Mouse (Mus musculus) ES-Bruce4 (cell line): Measurements from ENCODE around the gene Xxylt1. TPM values are rescaled to one million over a fixed set of nuclear protein-coding genes. Genes with fewer than 3 reads are reported as not detected.

Experiments used
- H3K27ac ChIP-seq: 2 replicates; pipeline ENCODE4 v1.5.1; 2012; ENCODE audit warnings: low read length, inconsistent platforms; ENCODE audit not compliant: insufficient read depth
- H3K27me3 ChIP-seq: 2 replicates; pipeline ENCODE4 v1.6.1; 2012; ENCODE audit warnings: mild to moderate bottlenecking, low read length, inconsistent platforms; ENCODE audit not compliant: control insufficient read depth, poor library complexity, insufficient read depth, severe bottlenecking
- H3K36me3 ChIP-seq: 2 replicates; pipeline ENCODE4 v1.6.1; 2012; ENCODE audit warnings: inconsistent platforms, mild to moderate bottlenecking, low read length, moderate library complexity; ENCODE audit not compliant: control insufficient read depth, poor library complexity, insufficient read depth, severe bottlenecking
- H3K4me1 ChIP-seq: one replicate; pipeline ENCODE4 v1.8.1; 2011; ENCODE audit warnings: low read length; ENCODE audit not compliant: control insufficient read depth, insufficient read depth
- H3K4me3 ChIP-seq: 2 replicates; pipeline ENCODE4 v1.5.1; 2011; ENCODE audit warnings: low read depth, mild to moderate bottlenecking, low read length
- H3K9ac ChIP-seq: 2 replicates; pipeline ENCODE4 v1.6.1; 2012; ENCODE audit warnings: low read depth, mild to moderate bottlenecking, inconsistent platforms; ENCODE audit not compliant: poor library complexity, severe bottlenecking
- H3K9me3 ChIP-seq: replicated peaks from 2 replicates; pipeline ENCODE4 v1.6.1; 2012; ENCODE audit warnings: mild to moderate bottlenecking, low read length, inconsistent platforms; ENCODE audit not compliant: control insufficient read depth, poor library complexity, insufficient read depth, severe bottlenecking
- CTCF ChIP-seq: IDR thresholded peaks from one replicate; pipeline ENCODE4 v1.8.1; 2011; ENCODE audit warnings: low read depth, low read length
- EP300 ChIP-seq: IDR thresholded peaks from 2 replicates; pipeline ENCODE4 v1.6.1; 2011; ENCODE audit warnings: low read depth, low read length; ENCODE audit not compliant: insufficient read depth
- POLR2A ChIP-seq: IDR thresholded peaks from one replicate; pipeline ENCODE4 v1.8.1; 2011; ENCODE audit warnings: low read length; ENCODE audit not compliant: insufficient read depth
- polyA plus RNA-seq: library from polyadenylated mRNA; stranded (reverse); fragments of >200 nt; gene quantifications from 2 replicates; pipeline ENCODE4 v1.2.4, GENCODE M21; 2011; ENCODE audit warnings: low read depth; ENCODE audit not compliant: missing spikeins, insufficient read depth, insufficient read length

The Xxylt1 gene
- polyA plus RNA-seq, 1 experiment, result 15.7 TPM

GRCm38 (mm10) chr16:30964411-30964810 is 116.8 kb downstream of the Xxylt1 start:
- Histone ChIP-seq H3K9ac (no peak overlapping the region), H3K4me3 (no peak overlapping the region), H3K27ac (no peak overlapping the region), H3K4me1 (peaks cover 7% of the 10 kb centered on the region), H3K9me3 (no peaks in the 10 kb centered on the region), H3K27me3 (no peaks in the 10 kb centered on the region), H3K36me3 (no peaks in the 10 kb centered on the region)
- TF ChIP-seq CTCF (no peak), EP300 (no peak), POLR2A (no peak)

GRCm38 (mm10) chr16:30962515-30962914 is 118.7 kb downstream of the Xxylt1 start:
- Histone ChIP-seq H3K4me1 (peaks cover 7% of the 10 kb centered on the region), H3K36me3 (no peaks in the 10 kb centered on the region), H3K4me3 (no peak overlapping the region), H3K9ac (no peak overlapping the region), H3K27me3 (no peaks in the 10 kb centered on the region), H3K27ac (no peak overlapping the region), H3K9me3 (no peaks in the 10 kb centered on the region)
- TF ChIP-seq POLR2A, result no peak
- TF ChIP-seq CTCF, result no peak
- no peak for TF ChIP-seq EP300

- H3K4me3 ChIP-seq, result no peak overlapping the region
- peaks cover 7% of the 10 kb centered on the region for H3K4me1 ChIP-seq
- no peaks in the 10 kb centered on the region for H3K36me3 ChIP-seq
- no peak overlapping the region for H3K27ac ChIP-seq
- no peaks in the 10 kb centered on the region for H3K27me3 ChIP-seq
- H3K9me3 ChIP-seq, result no peaks in the 10 kb centered on the region
- TF ChIP-seq EP300 (no peak), POLR2A (no peak), CTCF (no peak)
- H3K9ac ChIP-seq, result no peak overlapping the region
Observed at GRCm38 (mm10) chr16:30961176-30961575, 120.1 kb downstream of the Xxylt1 start.

GRCm38 (mm10) chr16:30960266-30960665 is 121.0 kb downstream of the Xxylt1 start:
- H3K4me1 ChIP-seq, result peaks cover 7% of the 10 kb centered on the region
- no peaks in the 10 kb centered on the region for H3K27me3 ChIP-seq
- H3K9ac ChIP-seq, result no peak overlapping the region
- no peak for TF ChIP-seq POLR2A
- no peak for TF ChIP-seq EP300
- TF ChIP-seq CTCF, result no peak
- H3K9me3 ChIP-seq, result no peaks in the 10 kb centered on the region
- no peak overlapping the region for H3K27ac ChIP-seq
- no peak overlapping the region for H3K4me3 ChIP-seq
- H3K36me3 ChIP-seq, result no peaks in the 10 kb centered on the region

- H3K36me3 ChIP-seq, result no peaks in the 10 kb centered on the region
- H3K9ac ChIP-seq, result no peak overlapping the region
- TF ChIP-seq EP300 (no peak), POLR2A (no peak), CTCF (no peak)
- H3K27me3 ChIP-seq, result no peaks in the 10 kb centered on the region
- peaks cover 3% of the 10 kb centered on the region for H3K4me1 ChIP-seq
- no peaks in the 10 kb centered on the region for H3K9me3 ChIP-seq
- no peak overlapping the region for H3K27ac ChIP-seq
- H3K4me3 ChIP-seq, result no peak overlapping the region
Observed at GRCm38 (mm10) chr16:30959692-30960091, 121.5 kb downstream of the Xxylt1 start.

- no peak for TF ChIP-seq EP300
- no peak for TF ChIP-seq POLR2A
- TF ChIP-seq CTCF, result no peak
- Histone ChIP-seq H3K9me3 (no peaks in the 10 kb centered on the region), H3K9ac (no peak overlapping the region), H3K4me1 (no peaks in the 10 kb centered on the region), H3K27ac (no peak overlapping the region), H3K36me3 (no peaks in the 10 kb centered on the region), H3K27me3 (no peaks in the 10 kb centered on the region), H3K4me3 (no peak overlapping the region)
Observed at GRCm38 (mm10) chr16:30956141-30956540, 125.1 kb downstream of the Xxylt1 start.
